8 mouse cellular contexts compared by ENCODE assay signal in the genomic region with DNA sequence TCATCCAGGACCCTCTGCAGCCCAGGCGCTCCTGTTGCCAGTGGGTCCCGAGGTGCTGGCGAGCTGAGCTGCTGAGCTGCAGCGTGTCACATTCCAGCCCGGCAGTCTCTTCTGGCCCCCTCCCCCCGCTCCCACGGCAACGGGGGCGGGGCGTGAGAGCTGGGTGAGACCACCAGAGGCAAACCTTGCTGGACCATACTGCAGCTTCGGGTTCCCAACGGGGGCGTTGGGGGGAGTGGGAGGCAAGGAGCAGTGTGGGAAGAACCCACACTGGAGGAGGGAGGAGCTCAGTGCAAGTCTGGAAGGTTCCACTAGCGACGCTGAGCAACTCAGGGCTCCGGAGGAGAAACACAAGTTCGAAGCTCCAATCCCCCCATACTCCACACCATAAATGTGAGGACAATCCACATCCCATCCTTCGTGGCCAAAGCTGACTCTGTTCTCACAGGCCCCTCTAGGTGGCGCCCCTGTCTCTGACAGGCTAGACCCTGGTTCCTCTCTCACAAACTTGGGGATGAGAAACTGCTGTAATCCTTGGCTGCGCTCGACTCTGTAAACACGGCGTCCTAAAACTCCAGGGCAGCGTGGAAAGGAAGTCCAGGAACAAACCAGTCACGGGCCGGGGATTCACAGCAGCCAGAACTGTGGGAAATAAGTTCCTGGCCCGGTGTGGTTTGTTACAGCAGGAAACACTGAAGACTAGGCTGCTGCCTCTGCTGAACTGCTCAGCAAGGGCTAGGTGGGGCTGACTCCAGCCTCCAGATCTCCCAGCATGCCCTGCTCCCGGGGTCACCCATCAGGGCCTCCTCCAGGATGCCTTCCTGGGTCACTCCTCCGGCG. TPM values are rescaled to one million over a fixed set of nuclear protein-coding genes. Genes with fewer than 3 reads are reported as not detected.
DNase-seq lines count a peak whose midpoint lies in the region.

No protein-coding gene starts in this region.

- H3K9me3 ChIP-seq in megakaryocyte, embryonic 14.5 days: no peaks in the 10 kb centered on the region

- no peaks in the 10 kb centered on the region for H3K36me3 ChIP-seq in megakaryocyte, embryonic 14.5 days (replicated peaks; ENCODE audit: low read length)

- H3K27me3 ChIP-seq in megakaryocyte, embryonic 14.5 days (replicated peaks): peaks cover 74% of the 10 kb centered on the region

- H3K4me3 ChIP-seq in megakaryocyte, embryonic 14.5 days (replicated peaks): peak overlapping the region; percentile 85

- H3K4me1 ChIP-seq in megakaryocyte, embryonic 14.5 days: peaks cover 19% of the 10 kb centered on the region

- peak; percentile 79 to 87 for DNase-seq in adrenal gland, adult 18-20 months (ENCODE audit: low spot score in 2 of 2)
- DNase-seq in embryo, embryonic 10.5 days (ENCODE audit: low spot score): peak; percentile 97
- DNase-seq in gastrocnemius, postnatal 14 days: peak; percentile 90
- DNase-seq in induced T-regulatory cell, adult 2 months (ENCODE audit: low read depth): peak; percentile 60
- peak; percentile 44 to 91 for DNase-seq in left cerebral cortex, adult 9 months (ENCODE audit: low spot score in 2 of 2)
- peak; percentile 89 to 90 for DNase-seq in right cerebral cortex, postnatal 10 days (ENCODE audit: low spot score in 2 of 2)
- peak; percentile 83 to 88 for DNase-seq in urinary bladder, postnatal 36 days (ENCODE audit: low spot score in 2 of 2)

- intact Hi-C loops in gastrocnemius, postnatal 14 days (cut with DNase I; ENCODE audit: low total_unique reads): loop anchor here (2.0 kb wide), 1 partner anchor 45 kb away; no protein-coding TSS in a partner anchor

RNA-seq across cellular contexts. Expression of gene 2900026A02Rik, which starts 41.0 kb away (rescaled TPM):
- 10 to 100 TPM in 1 of 2 experiments, 1 to 10 TPM in 1; 8.8 to 12.1 TPM for total RNA-seq in adrenal gland, adult 18-20 months (2021)
- 10 to 100 TPM; 29.2 to 35.1 TPM for total RNA-seq in gastrocnemius, postnatal 14 days (2021)
- 1.5 and 1.7 TPM in 2 replicates for polyA plus RNA-seq in megakaryocyte, embryonic 14.5 days (2012; ENCODE audit: insufficient read depth, low replicate concordance)

RNA-seq across cellular contexts. Expression of gene Tmem211, which starts 46.6 kb away (rescaled TPM):
- not detected for total RNA-seq in adrenal gland, adult 18-20 months (2021)
- not detected for total RNA-seq in gastrocnemius, postnatal 14 days (2021)
- polyA plus RNA-seq in megakaryocyte, embryonic 14.5 days (2012; ENCODE audit: insufficient read depth, low replicate concordance): not detected in 2 replicates

Comparison
In these comparisons a context has a peak if more than half of its experiments do, and no peak if none do; other contexts are left out.
1. Peak in every context shown above with its lines: DNase-seq and H3K4me3 ChIP-seq.